10 mouse cellular contexts compared by ENCODE assay signal in the genomic region with DNA sequence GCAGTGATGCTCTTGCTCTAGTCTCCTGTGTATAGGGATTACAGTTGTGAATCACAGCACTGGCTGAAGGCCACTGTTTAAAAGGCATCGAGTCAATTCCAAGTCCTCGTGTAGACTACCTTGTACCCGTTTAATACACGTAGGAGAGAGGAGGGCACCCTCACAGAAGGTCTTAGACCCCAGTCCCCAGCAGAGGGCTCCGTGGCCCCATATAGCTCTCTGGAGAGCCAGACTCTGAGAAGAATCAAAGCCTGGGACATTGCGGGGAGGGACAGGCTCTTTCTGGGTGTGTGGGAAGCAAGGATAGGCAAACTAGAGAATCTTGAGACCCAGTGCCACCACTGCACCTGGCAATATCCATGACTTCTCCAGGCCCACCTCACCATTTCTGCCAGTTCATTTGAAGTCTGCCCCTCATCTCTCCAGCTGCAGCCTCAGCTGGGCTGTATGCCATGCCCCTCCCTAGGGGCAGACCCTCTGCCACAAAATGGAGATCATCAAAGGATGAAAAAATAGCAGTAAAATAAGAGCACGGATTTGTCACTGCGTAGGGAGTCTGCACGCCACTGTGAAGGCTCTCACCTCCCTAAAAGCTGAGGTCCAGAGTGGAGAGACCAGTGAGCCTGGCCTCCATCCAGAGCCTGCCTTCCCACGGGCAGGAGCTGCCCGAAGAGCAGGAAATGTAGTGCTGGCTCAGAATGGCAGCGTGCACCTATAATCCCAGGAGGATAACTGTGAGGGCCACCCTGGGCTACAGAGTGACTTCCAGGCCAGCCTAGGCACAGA. TPM values are rescaled to one million over a fixed set of nuclear protein-coding genes. Genes with fewer than 3 reads are reported as not detected.
DNase-seq lines count a peak whose midpoint lies in the region; ATAC-seq and TF ChIP-seq lines count a peak whose summit lies in the region.
"Had no signal": no experiment of that assay in that cellular context is flagged by ENCODE, and none has a peak within 500 bp of the region (broad histone marks: within the 10 kb centered on the region; RNA-seq: fewer than 3 reads in every experiment).

No protein-coding gene starts in this region.

- H3K9me3 ChIP-seq in heart, embryonic 13.5 days: no peaks in the 10 kb centered on the region
- no peaks in the 10 kb centered on the region for H3K9me3 ChIP-seq in heart, embryonic 10.5 days
- H3K9me3 ChIP-seq in liver, embryonic 14.5 days (ENCODE audit: control insufficient read depth, low read length): no peaks in the 10 kb centered on the region
- no peaks in the 10 kb centered on the region for H3K9me3 ChIP-seq in liver, postnatal 0 days (ENCODE audit: low read length)
- H3K9me3 ChIP-seq in forebrain, embryonic 14.5 days (replicated peaks; ENCODE audit: control insufficient read depth, low read length): no peaks in the 10 kb centered on the region
- H3K9me3 ChIP-seq in neural tube, embryonic 15.5 days (replicated peaks): no peaks in the 10 kb centered on the region

- H3K9ac ChIP-seq in heart, embryonic 13.5 days: peak overlapping the region; percentile 28; the same call in 1 of the 2 replicates
- no peak overlapping the region for H3K9ac ChIP-seq in liver, embryonic 14.5 days (replicated peaks)
- H3K9ac ChIP-seq in liver, postnatal 0 days (replicated peaks): no peak overlapping the region
- H3K9ac ChIP-seq in forebrain, embryonic 14.5 days (ENCODE audit: low read length): peak overlapping the region; percentile 32; the same call in 1 of the 2 replicates
- H3K9ac ChIP-seq in neural tube, embryonic 15.5 days (replicated peaks): peak overlapping the region; percentile 20; the same call in 1 of the 2 replicates

- ATAC-seq in heart, embryonic 13.5 days (ENCODE audit: extremely low read depth, insufficient number of reproducible peaks, low FRiP score, low TSS enrichment): no peak
- no peak for ATAC-seq in liver, embryonic 14.5 days (ENCODE audit: insufficient read depth)
- no peak for ATAC-seq in liver, postnatal 0 days
- ATAC-seq in forebrain, embryonic 14.5 days: no peak
- no peak for ATAC-seq in neural tube, embryonic 15.5 days (ENCODE audit: low FRiP score)

- WGBS in heart, embryonic 13.5 days: 40% methylated on average over 12 of the region's 12 CpGs
- WGBS in heart, embryonic 10.5 days: 50% methylated on average over 12 of the region's 12 CpGs
- 33% methylated on average over 12 of the region's 12 CpGs for WGBS in liver, embryonic 14.5 days (ENCODE audit: insufficient replicate concordance)
- WGBS in liver, postnatal 0 days (ENCODE audit: insufficient replicate concordance): 39% methylated on average over 12 of the region's 12 CpGs
- 66% methylated on average over 12 of the region's 12 CpGs for WGBS in forebrain, embryonic 14.5 days
- 24% methylated on average over 12 of the region's 12 CpGs for whole genome bisulfite sequencing in neural tube, embryonic 15.5 days

- no peak for TF ChIP-seq EP300 in liver, embryonic 14.5 days (IDR thresholded peaks at IDR 0.05; ENCODE audit: low read depth)
- no peak for TF ChIP-seq EP300 in liver, postnatal 0 days (IDR thresholded peaks at IDR 0.05; ENCODE audit: low read depth)

- peaks cover 47% of the 10 kb centered on the region for H3K4me1 ChIP-seq in heart, embryonic 13.5 days
- peaks cover 55% of the 10 kb centered on the region for H3K4me1 ChIP-seq in heart, embryonic 10.5 days
- H3K4me1 ChIP-seq in liver, embryonic 14.5 days (replicated peaks; ENCODE audit: control insufficient read depth in 2 of 2, insufficient read depth in 2 of 2, low read length in 1 of 2): no peaks in the 10 kb centered on the region
- no peaks in the 10 kb centered on the region for H3K4me1 ChIP-seq in liver, postnatal 0 days (ENCODE audit: insufficient read depth)
- peaks cover 32% of the 10 kb centered on the region for H3K4me1 ChIP-seq in forebrain, embryonic 14.5 days (ENCODE audit: control insufficient read depth, insufficient read depth, low read length)
- H3K4me1 ChIP-seq in neural tube, embryonic 15.5 days: peaks cover 77% of the 10 kb centered on the region

- H3K36me3 ChIP-seq in heart, embryonic 13.5 days: peaks cover 4% of the 10 kb centered on the region; the same call in 1 of the 2 replicates
- H3K36me3 ChIP-seq in heart, embryonic 10.5 days: 0 out of 2 replicates have a peak, but pooled peaks cover 2% of the 10 kb centered on the region
- H3K36me3 ChIP-seq in liver, embryonic 14.5 days (replicated peaks; ENCODE audit: control insufficient read depth, insufficient read depth, low read depth): no peaks in the 10 kb centered on the region
- H3K36me3 ChIP-seq in liver, postnatal 0 days (replicated peaks; ENCODE audit: insufficient read depth, low read length): no peaks in the 10 kb centered on the region
- peaks cover 64% of the 10 kb centered on the region for H3K36me3 ChIP-seq in forebrain, embryonic 14.5 days (ENCODE audit: control insufficient read depth, insufficient read depth, low read length)
- peaks cover 46% of the 10 kb centered on the region for H3K36me3 ChIP-seq in neural tube, embryonic 15.5 days

- peaks cover 58% of the 10 kb centered on the region for H3K27me3 ChIP-seq in heart, embryonic 13.5 days (replicated peaks)
- H3K27me3 ChIP-seq in heart, embryonic 10.5 days (ENCODE audit: insufficient read depth, poor library complexity, severe bottlenecking): peaks cover 60% of the 10 kb centered on the region
- peaks cover 54% of the 10 kb centered on the region for H3K27me3 ChIP-seq in liver, embryonic 14.5 days (ENCODE audit: control insufficient read depth, insufficient read depth, low read length)
- H3K27me3 ChIP-seq in liver, postnatal 0 days (ENCODE audit: insufficient read depth, low read length): peaks cover 49% of the 10 kb centered on the region
- no peaks in the 10 kb centered on the region for H3K27me3 ChIP-seq in forebrain, embryonic 14.5 days (replicated peaks; ENCODE audit: control insufficient read depth, insufficient read depth, low read length)
- H3K27me3 ChIP-seq in neural tube, embryonic 15.5 days (replicated peaks): no peaks in the 10 kb centered on the region

- no peak for DNase-seq in heart, embryonic 10.5 days (ENCODE audit: low spot score)
- DNase-seq in liver, embryonic 14.5 days (ENCODE audit: low read depth in 3 of 3, low spot score in 3 of 3): no peak
- no peak for DNase-seq in liver, postnatal 0 days
- DNase-seq in forebrain, embryonic 14.5 days (ENCODE audit: low spot score): no peak
- DNase-seq in thymus, postnatal 4 days: no peak
- no peak for DNase-seq in c-Kit-positive CD71-positive TER-119-positive erythroid progenitor cells, embryonic 14.5 days (ENCODE audit: low spot score)
- DNase-seq: right cerebral cortex, postnatal 4 days had no signal

- no peak overlapping the region for H3K4me3 ChIP-seq in heart, embryonic 13.5 days
- H3K4me3 ChIP-seq in heart, embryonic 10.5 days: no peak overlapping the region
- no peak overlapping the region for H3K4me3 ChIP-seq in liver, embryonic 14.5 days (ENCODE audit: insufficient read depth in 1 of 2, low read depth in 2 of 2, low read length in 2 of 2)
- H3K4me3 ChIP-seq in liver, postnatal 0 days (ENCODE audit: low read depth, low read length): no peak overlapping the region
- H3K4me3 ChIP-seq in forebrain, embryonic 14.5 days (ENCODE audit: low read depth, low read length): no peak overlapping the region
- H3K4me3 ChIP-seq in neural tube, embryonic 15.5 days (replicated peaks): peak overlapping the region; percentile 70

- 0 out of 2 replicates have a peak overlapping the region, but pooled peaks have one; percentile 79 for H3K4me2 ChIP-seq in heart, embryonic 13.5 days
- H3K4me2 ChIP-seq in liver, embryonic 14.5 days (ENCODE audit: low read depth): no peak overlapping the region
- H3K4me2 ChIP-seq in liver, postnatal 0 days (ENCODE audit: low read depth, low read length): no peak overlapping the region
- peak overlapping the region; percentile 93 for H3K4me2 ChIP-seq in forebrain, embryonic 14.5 days (ENCODE audit: low read length)
- peak overlapping the region; percentile 96 for H3K4me2 ChIP-seq in neural tube, embryonic 15.5 days
- H3K4me2 ChIP-seq: liver, embryonic 11.5 days had no signal

- 0 out of 2 replicates have a peak overlapping the region, but pooled peaks have one; percentile 8 for H3K27ac ChIP-seq in heart, embryonic 13.5 days (replicated peaks)
- no peak overlapping the region; the same call in 1 of the 2 replicates for H3K27ac ChIP-seq in heart, embryonic 10.5 days
- H3K27ac ChIP-seq in liver, embryonic 14.5 days: no peak overlapping the region
- H3K27ac ChIP-seq in liver, postnatal 0 days (ENCODE audit: low read depth): no peak overlapping the region
- H3K27ac ChIP-seq in forebrain, embryonic 14.5 days (ENCODE audit: low read depth, low read length): peak overlapping the region; percentile 9; the same call in 1 of the 2 replicates
- H3K27ac ChIP-seq in neural tube, embryonic 15.5 days (replicated peaks): peak overlapping the region; percentile 64; the same call in 1 of the 2 replicates

- TF ChIP-seq CTCF in liver, embryonic 14.5 days (IDR thresholded peaks at IDR 0.05; ENCODE audit: low read depth): 0 out of 2 replicates have a peak, but pooled peaks have one; percentile 17
- no peak; the same call in 1 of the 2 replicates for TF ChIP-seq CTCF in liver, postnatal 0 days (IDR thresholded peaks at IDR 0.05; ENCODE audit: low read depth)

RNA-seq across cellular contexts. Expression of gene Lrrc4b, which starts 17.4 kb away (rescaled TPM):
- 1.6 and 1.7 TPM in 2 replicates for polyA plus RNA-seq in heart, embryonic 13.5 days (2015; fragmentation: Nextera tagmentation; extraction: Ambion mirVana)
- 1.2 and 1.7 TPM in 2 replicates for polyA plus RNA-seq in heart, embryonic 10.5 days (2016; fragmentation: Nextera tagmentation; extraction: Ambion mirVana)
- polyA plus RNA-seq in liver, embryonic 14.5 days (2012; rRNA removed): 0.02 and 0.30 TPM in 2 replicates
- polyA plus RNA-seq in liver, embryonic 14.5 days (2014; fragmentation: Nextera tagmentation; extraction: Ambion mirVana): not detected in 2 replicates
- not detected in 2 replicates for polyA plus RNA-seq in liver, postnatal 0 days (2015; fragmentation: Nextera tagmentation; extraction: Ambion mirVana)
- 20.8 and 22.1 TPM in 2 replicates for polyA plus RNA-seq in forebrain, embryonic 14.5 days (2014; fragmentation: Nextera tagmentation; extraction: Ambion mirVana)
- polyA plus RNA-seq in neural tube, embryonic 15.5 days (2015; fragmentation: Nextera tagmentation; extraction: Ambion mirVana): 11.0 and 14.9 TPM in 2 replicates

RNA-seq across cellular contexts. Expression of gene Aspdh, which starts 18.9 kb away (rescaled TPM):
- polyA plus RNA-seq in heart, embryonic 13.5 days (2015; fragmentation: Nextera tagmentation; extraction: Ambion mirVana): 0.70 and 1.4 TPM in 2 replicates
- polyA plus RNA-seq in heart, embryonic 10.5 days (2016; fragmentation: Nextera tagmentation; extraction: Ambion mirVana): 0.83 and 1.8 TPM in 2 replicates
- 10.2 and 14.7 TPM in 2 replicates for polyA plus RNA-seq in liver, embryonic 14.5 days (2012; rRNA removed)
- 10.9 and 11.0 TPM in 2 replicates for polyA plus RNA-seq in liver, embryonic 14.5 days (2014; fragmentation: Nextera tagmentation; extraction: Ambion mirVana)
- polyA plus RNA-seq in liver, postnatal 0 days (2015; fragmentation: Nextera tagmentation; extraction: Ambion mirVana): 38.9 and 44.3 TPM in 2 replicates
- polyA plus RNA-seq in forebrain, embryonic 14.5 days (2014; fragmentation: Nextera tagmentation; extraction: Ambion mirVana): 5.3 TPM in 2 replicates
- polyA plus RNA-seq in neural tube, embryonic 15.5 days (2015; fragmentation: Nextera tagmentation; extraction: Ambion mirVana): 2.2 and 4.2 TPM in 2 replicates

RNA-seq across cellular contexts. Expression of gene Josd2, which starts 21.5 kb away (rescaled TPM):
- 138 and 158 TPM in 2 replicates for polyA plus RNA-seq in heart, embryonic 13.5 days (2015; fragmentation: Nextera tagmentation; extraction: Ambion mirVana)
- polyA plus RNA-seq in heart, embryonic 10.5 days (2016; fragmentation: Nextera tagmentation; extraction: Ambion mirVana): 158 and 196 TPM in 2 replicates
- 212 TPM in 2 replicates for polyA plus RNA-seq in liver, embryonic 14.5 days (2012; rRNA removed)
- polyA plus RNA-seq in liver, embryonic 14.5 days (2014; fragmentation: Nextera tagmentation; extraction: Ambion mirVana): 155 and 164 TPM in 2 replicates
- polyA plus RNA-seq in liver, postnatal 0 days (2015; fragmentation: Nextera tagmentation; extraction: Ambion mirVana): 59.7 and 63.1 TPM in 2 replicates
- polyA plus RNA-seq in forebrain, embryonic 14.5 days (2014; fragmentation: Nextera tagmentation; extraction: Ambion mirVana): 49.3 and 50.5 TPM in 2 replicates
- 45.2 and 51.0 TPM in 2 replicates for polyA plus RNA-seq in neural tube, embryonic 15.5 days (2015; fragmentation: Nextera tagmentation; extraction: Ambion mirVana)

RNA-seq across cellular contexts. Expression of gene Emc10, which starts 50.1 kb away (rescaled TPM):
- 88.2 and 93.2 TPM in 2 replicates for polyA plus RNA-seq in heart, embryonic 13.5 days (2015; fragmentation: Nextera tagmentation; extraction: Ambion mirVana)
- polyA plus RNA-seq in heart, embryonic 10.5 days (2016; fragmentation: Nextera tagmentation; extraction: Ambion mirVana): 92.2 and 95.7 TPM in 2 replicates
- 46.7 and 49.5 TPM in 2 replicates for polyA plus RNA-seq in liver, embryonic 14.5 days (2012; rRNA removed)
- 41.7 and 49.3 TPM in 2 replicates for polyA plus RNA-seq in liver, embryonic 14.5 days (2014; fragmentation: Nextera tagmentation; extraction: Ambion mirVana)
- 32.4 and 35.9 TPM in 2 replicates for polyA plus RNA-seq in liver, postnatal 0 days (2015; fragmentation: Nextera tagmentation; extraction: Ambion mirVana)
- polyA plus RNA-seq in forebrain, embryonic 14.5 days (2014; fragmentation: Nextera tagmentation; extraction: Ambion mirVana): 147 and 154 TPM in 2 replicates
- 144 and 157 TPM in 2 replicates for polyA plus RNA-seq in neural tube, embryonic 15.5 days (2015; fragmentation: Nextera tagmentation; extraction: Ambion mirVana)

RNA-seq across cellular contexts. Expression of gene Fam71e1, which starts 50.1 kb away (rescaled TPM):
- polyA plus RNA-seq in heart, embryonic 13.5 days (2015; fragmentation: Nextera tagmentation; extraction: Ambion mirVana): 8.5 and 9.1 TPM in 2 replicates
- 9.3 and 11.1 TPM in 2 replicates for polyA plus RNA-seq in heart, embryonic 10.5 days (2016; fragmentation: Nextera tagmentation; extraction: Ambion mirVana)
- polyA plus RNA-seq in liver, embryonic 14.5 days (2012; rRNA removed): 0.64 and 1.5 TPM in 2 replicates
- 0.48 and 1.6 TPM in 2 replicates for polyA plus RNA-seq in liver, embryonic 14.5 days (2014; fragmentation: Nextera tagmentation; extraction: Ambion mirVana)
- polyA plus RNA-seq in liver, postnatal 0 days (2015; fragmentation: Nextera tagmentation; extraction: Ambion mirVana): 3.3 and 4.1 TPM in 2 replicates
- polyA plus RNA-seq in forebrain, embryonic 14.5 days (2014; fragmentation: Nextera tagmentation; extraction: Ambion mirVana): 13.0 and 24.0 TPM in 2 replicates
- 22.6 and 23.2 TPM in 2 replicates for polyA plus RNA-seq in neural tube, embryonic 15.5 days (2015; fragmentation: Nextera tagmentation; extraction: Ambion mirVana)

Comparison
In these comparisons a context has a peak if more than half of its experiments do, and no peak if none do; other contexts are left out.
1. H3K27ac ChIP-seq: peak in heart, embryonic 13.5 days (single experiment), forebrain, embryonic 14.5 days (single experiment) and neural tube, embryonic 15.5 days (single experiment); none in heart, embryonic 10.5 days (single experiment), liver, embryonic 14.5 days (single experiment) and liver, postnatal 0 days (single experiment).
2. H3K4me2 ChIP-seq: peak in heart, embryonic 13.5 days (single experiment), forebrain, embryonic 14.5 days (single experiment) and neural tube, embryonic 15.5 days (single experiment); none in liver, embryonic 14.5 days (single experiment) and liver, postnatal 0 days (single experiment).
3. H3K9ac ChIP-seq: peak in heart, embryonic 13.5 days (single experiment), forebrain, embryonic 14.5 days (single experiment) and neural tube, embryonic 15.5 days (single experiment); none in liver, embryonic 14.5 days (single experiment) and liver, postnatal 0 days (single experiment).